Mouse (Mus musculus) intestine, postnatal 0 days (tissue): ENCODE results near the gene Obp1a. TPM values are rescaled to one million over a fixed set of nuclear protein-coding genes. Genes with fewer than 3 reads are reported as not detected.

Experiments used
- ATAC-seq: fragments of 200-750 bp; cut with Nextera tagmentation; 2 replicates; pipeline ENCODE4 v1.8.0; 2017; ENCODE audit warnings: mild to moderate bottlenecking, moderate TSS enrichment, moderate library complexity
- H3K27ac ChIP-seq: fragments of 300-500 bp; sonication (generic); 2 replicates; pipeline ENCODE4 v1.5.1; 2014; ENCODE audit warnings: mild to moderate bottlenecking, low read depth, low read length, moderate library complexity
- H3K27me3 ChIP-seq: fragments of 300-500 bp; sonication (generic); replicated peaks from 2 replicates; pipeline ENCODE4 v1.6.1; 2014; ENCODE audit warnings: low read length, mixed read lengths; ENCODE audit not compliant: control insufficient read depth, insufficient read depth
- H3K36me3 ChIP-seq: fragments of 300-500 bp; sonication (generic); 2 replicates; pipeline ENCODE4 v1.6.1; 2014; ENCODE audit warnings: mild to moderate bottlenecking, moderate library complexity; ENCODE audit not compliant: control insufficient read depth, insufficient read depth
- H3K4me1 ChIP-seq: fragments of 300-500 bp; sonication (generic); replicated peaks from 2 replicates; pipeline ENCODE4 v1.6.1; 2014; ENCODE audit warnings: antibody characterized with exemption, low read length, mixed read lengths; ENCODE audit not compliant: control insufficient read depth, insufficient read depth
- H3K4me2 ChIP-seq: fragments of 300-500 bp; sonication (generic); replicated peaks from 2 replicates; pipeline ENCODE4 v1.6.1; 2014; ENCODE audit warnings: low read depth, mild to moderate bottlenecking, moderate library complexity
- H3K4me3 ChIP-seq: fragments of 300-500 bp; sonication (generic); 2 replicates; pipeline ENCODE4 v1.5.1; 2014; ENCODE audit warnings: low read depth, low read length
- H3K9ac ChIP-seq: fragments of 300-500 bp; sonication (generic); 2 replicates; pipeline ENCODE4 v1.6.1; 2014; ENCODE audit warnings: mild to moderate bottlenecking, low read depth, low read length
- H3K9me3 ChIP-seq: fragments of 300-500 bp; sonication (generic); 2 replicates; pipeline ENCODE4 v1.6.1; 2016; ENCODE audit warnings: mixed run types; ENCODE audit not compliant: control insufficient read depth
- CTCF ChIP-seq: sonication (generic); IDR thresholded peaks from 2 replicates; pipeline ENCODE4 v1.5.1; 2016; ENCODE audit warnings: low read depth, mild to moderate bottlenecking, control low read depth, antibody characterized with exemption, moderate library complexity
- WGBS: fragments of 180-500 bp; shearing (Covaris S2); extraction: QIAGEN DNeasy Blood & Tissue Kit; methylation state at CpG from one replicate; pipeline ENCODE4 v1.1.7; 2014; 5-methylcytosine and 5-hydroxymethylcytosine counted together
- polyA plus RNA-seq: library from polyadenylated mRNA; unstranded; fragments of >200 nt; fragmentation: Nextera tagmentation; extraction: Ambion mirVana; gene quantifications from 2 replicates; pipeline ENCODE4 v1.2.1, GENCODE M21; 2015

Obp1a gene
- polyA plus RNA-seq, result not detected in 2 replicates

- Histone ChIP-seq H3K36me3 (no peaks in the 10 kb centered on the region), H3K9ac (no peak within 1 kb of the TSS), H3K27ac (no peak within 1 kb of the TSS), H3K4me3 (no peak within 1 kb of the TSS), H3K27me3 (no peaks in the 10 kb centered on the region), H3K4me1 (no peaks in the 10 kb centered on the region), H3K9me3 (no peaks in the 10 kb centered on the region), H3K4me2 (no peak within 1 kb of the TSS)
- no peak for ATAC-seq
- no peak for TF ChIP-seq CTCF
Measured at GRCm38 (mm10) chrX:78091274-78091673, at the start of gene Obp1a. TSS of gene Obp1a (minus strand) at chrX:78091374.

DNA sequence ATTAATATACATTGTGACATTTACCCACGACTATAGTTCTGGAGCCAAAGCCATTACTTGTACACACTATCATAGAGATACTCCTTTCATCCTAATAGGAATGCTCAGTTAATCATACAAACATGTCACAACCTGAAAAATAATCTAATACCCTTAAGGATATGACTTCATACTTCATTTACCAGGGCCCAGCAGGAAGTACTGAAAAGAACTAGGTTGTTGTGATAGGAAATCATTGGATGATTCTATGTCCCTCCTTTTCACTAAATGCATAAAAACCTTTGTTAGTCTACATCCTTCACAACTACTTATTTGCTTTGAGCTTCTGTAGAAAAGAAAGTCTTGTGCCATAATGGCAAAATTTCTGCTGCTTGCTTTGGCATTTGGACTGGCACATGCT lies 34.0 kb upstream of the Obp1a start, which contains the start of gene Gm5938:
Gene Gm5938, plus strand, starts transcription at position 301 of the 400 bp plus-strand sequence.
- 47% methylated on average over 1 of the region's 1 CpGs for WGBS
- no peaks in the 10 kb centered on the region for H3K4me1 ChIP-seq
- no peaks in the 10 kb centered on the region for H3K9me3 ChIP-seq
- H3K27me3 ChIP-seq, result no peaks in the 10 kb centered on the region
- H3K27ac ChIP-seq, result no peak within 1 kb of the TSS
- ATAC-seq, result no peak
- no peak within 1 kb of the TSS for H3K4me3 ChIP-seq
- TF ChIP-seq CTCF, result no peak
- no peaks in the 10 kb centered on the region for H3K36me3 ChIP-seq
- H3K9ac ChIP-seq, result no peak within 1 kb of the TSS
- H3K4me2 ChIP-seq, result no peak within 1 kb of the TSS

Other genes with a start within 250 kb of the Obp1a start
- gene Pbsn, start 237.8 kb downstream of the Obp1a start, polyA plus RNA-seq, result not detected in 2 replicates
- gene Gm14744, start 226.6 kb downstream of the Obp1a start, polyA plus RNA-seq, result not detected in 2 replicates
- gene 5430402E10Rik, start 166.3 kb downstream of the Obp1a start, polyA plus RNA-seq, result not detected in 2 replicates
- gene Gm5938, start 34.1 kb upstream of the Obp1a start, polyA plus RNA-seq, result not detected in 2 replicates
- gene Obp1b, start 95.4 kb upstream of the Obp1a start, polyA plus RNA-seq, result not detected in 2 replicates
- gene Gm14743, start 154.5 kb upstream of the Obp1a start, polyA plus RNA-seq, result not detected in 2 replicates